Mouse (Mus musculus) megakaryocyte-erythroid progenitor cell, adult 5-6 weeks (primary cell): ENCODE data around the gene Gm28891. TPM values are rescaled to one million over a fixed set of nuclear protein-coding genes. Genes with fewer than 3 reads are reported as not detected.
"Not testable (repeated sequence)": the region's sequence is repeated elsewhere in the genome, so short reads cannot be mapped to it uniquely, and the experiment has no call there.

Experiments
- ATAC-seq: replicated peaks from 2 replicates; pipeline ENCODE4 v1.8.0; 2016; ENCODE audit warnings: mild to moderate bottlenecking, inconsistent platforms; ENCODE audit not compliant: severe bottlenecking, poor library complexity, low FRiP score, low TSS enrichment
- total RNA-seq, 2 experiments: library from RNA; stranded (forward) in 1 of 2; stranded (reverse) in 1 of 2; fragments of 200-1000, 215-1000 nt in 1 of 2; fragments of >200 nt in 1 of 2; fragmentation: Nextera tagmentation in 1 of 2; gene quantifications; 2 replicates each; pipeline ENCODE4 v1.2.3; 2014 to 2017

The Gm28891 gene
- total RNA-seq (2014; fragmentation: Nextera tagmentation) = not detected in 2 replicates
- not detected in 2 replicates for total RNA-seq (2017)

DNA sequence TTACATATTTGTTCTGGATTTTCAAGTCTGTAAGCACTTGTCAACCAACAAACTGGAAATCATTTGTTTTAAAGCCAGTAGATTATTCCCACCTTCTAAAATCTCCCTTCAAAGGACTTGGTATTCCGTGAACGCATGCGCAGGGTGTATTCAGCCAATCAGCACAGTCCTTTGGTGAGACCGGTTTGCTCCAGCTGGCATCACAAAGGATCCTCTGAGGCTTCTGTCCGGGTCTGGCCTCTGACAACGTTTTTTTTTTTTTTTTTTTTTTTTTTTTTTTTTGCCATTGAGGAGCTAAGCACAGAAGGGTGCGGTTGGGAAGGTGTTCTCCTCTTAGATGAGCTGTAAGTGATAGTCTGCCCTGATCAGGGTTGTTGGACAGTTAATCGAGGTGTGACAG is at the start of gene Gm28891:
Gene Gm28891, plus strand, starts transcription at position 301 of the 400 bp plus-strand sequence.
- ATAC-seq = not testable (repeated sequence)
